Mouse (Mus musculus): Measurements from ENCODE around the gene Six5. TPM values are rescaled to one million over a fixed set of nuclear protein-coding genes. Genes with fewer than 3 reads are reported as not detected.

Six5 gene
- polyA plus RNA-seq, 1 experiment from 2014 or later, result 4.2 TPM

DNA sequence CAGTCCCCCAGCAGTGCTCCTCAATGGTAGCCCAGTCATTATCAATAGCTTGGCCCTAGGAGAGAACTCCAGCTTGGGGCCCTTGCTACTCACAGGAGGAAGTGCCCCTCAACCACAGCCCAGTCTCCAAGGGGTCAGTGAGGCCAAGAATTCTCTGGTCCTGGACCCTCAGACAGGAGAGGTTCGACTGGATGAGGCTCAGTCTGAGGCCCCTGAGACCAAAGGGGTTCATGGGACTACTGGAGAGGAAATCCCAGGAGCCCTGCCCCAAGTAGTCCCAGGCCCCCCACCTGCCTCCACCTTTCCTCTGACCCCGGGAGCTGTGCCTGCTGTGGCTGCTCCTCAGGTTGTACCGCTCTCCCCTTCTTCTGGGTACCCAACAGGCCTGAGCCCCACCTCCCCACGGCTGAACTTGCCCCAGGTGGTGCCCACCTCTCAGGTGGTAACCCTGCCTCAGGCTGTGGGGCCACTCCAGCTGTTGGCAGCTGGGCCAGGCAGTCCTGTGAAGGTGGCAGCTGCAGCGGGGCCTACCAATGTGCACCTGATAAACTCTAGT is 2.1 kb downstream of the Six5 start:
- WGBS, result 66% methylated on average over 5 of the region's 5 CpGs
- peaks cover 14% of the 10 kb centered on the region for H3K4me1 ChIP-seq (ENCODE audit: insufficient read depth, low read depth, low read length)
- no peaks in the 10 kb centered on the region for H3K36me3 ChIP-seq (ENCODE audit: insufficient read depth, low read length)
- H3K4me3 ChIP-seq (ENCODE audit: low read depth, low read length), result no peak overlapping the region
- no peak overlapping the region for H3K27ac ChIP-seq (ENCODE audit: low read length)
- H3K4me2 ChIP-seq (replicated peaks; ENCODE audit: low read depth, low read length), result peak overlapping the region; percentile 93
- H3K9ac ChIP-seq (replicated peaks; ENCODE audit: low read depth), result no peak overlapping the region
- DNase-seq (ENCODE audit: low spot score) (no peak), ATAC-seq (no peak)
- no peaks in the 10 kb centered on the region for H3K27me3 ChIP-seq (replicated peaks; ENCODE audit: insufficient read depth, low read length)
- no peaks in the 10 kb centered on the region for H3K9me3 ChIP-seq (ENCODE audit: low read length)
- TF ChIP-seq EP300 (IDR thresholded peaks at IDR 0.05) (no peak), CTCF (IDR thresholded peaks at IDR 0.05) (no peak)

DNA sequence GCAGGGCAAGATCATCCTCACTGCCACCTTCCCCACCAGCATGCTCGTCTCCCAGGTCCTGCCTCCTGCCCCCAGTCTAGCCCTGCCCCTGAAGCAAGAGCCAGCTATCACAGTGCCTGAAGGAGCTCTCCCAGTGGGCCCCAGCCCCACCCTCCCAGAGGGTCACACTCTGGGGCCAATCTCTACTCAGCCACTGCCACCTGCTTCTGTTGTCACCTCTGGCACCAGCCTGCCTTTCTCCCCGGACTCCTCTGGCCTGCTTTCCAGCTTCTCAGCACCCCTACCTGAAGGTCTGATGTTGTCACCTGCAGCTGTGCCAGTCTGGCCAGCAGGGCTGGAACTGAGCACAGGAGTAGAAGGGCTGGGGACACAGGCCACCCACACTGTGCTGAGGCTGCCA is 2.8 kb downstream of the Six5 start:
- no peak overlapping the region for H3K4me3 ChIP-seq (ENCODE audit: low read depth, low read length)
- DNase-seq (ENCODE audit: low spot score), result no peak
- TF ChIP-seq CTCF (IDR thresholded peaks at IDR 0.05) (no peak), EP300 (IDR thresholded peaks at IDR 0.05) (no peak)
- 63% methylated on average over 2 of the region's 2 CpGs for WGBS
- no peaks in the 10 kb centered on the region for H3K27me3 ChIP-seq (replicated peaks; ENCODE audit: insufficient read depth, low read length)
- no peak overlapping the region for H3K9ac ChIP-seq (replicated peaks; ENCODE audit: low read depth)
- peaks cover 14% of the 10 kb centered on the region for H3K4me1 ChIP-seq (ENCODE audit: insufficient read depth, low read depth, low read length)
- H3K4me2 ChIP-seq (replicated peaks; ENCODE audit: low read depth, low read length), result no peak overlapping the region
- no peak for ATAC-seq
- no peaks in the 10 kb centered on the region for H3K9me3 ChIP-seq (ENCODE audit: low read length)
- H3K36me3 ChIP-seq (ENCODE audit: insufficient read depth, low read length), result no peaks in the 10 kb centered on the region
- H3K27ac ChIP-seq (ENCODE audit: low read length), result no peak overlapping the region

DNA sequence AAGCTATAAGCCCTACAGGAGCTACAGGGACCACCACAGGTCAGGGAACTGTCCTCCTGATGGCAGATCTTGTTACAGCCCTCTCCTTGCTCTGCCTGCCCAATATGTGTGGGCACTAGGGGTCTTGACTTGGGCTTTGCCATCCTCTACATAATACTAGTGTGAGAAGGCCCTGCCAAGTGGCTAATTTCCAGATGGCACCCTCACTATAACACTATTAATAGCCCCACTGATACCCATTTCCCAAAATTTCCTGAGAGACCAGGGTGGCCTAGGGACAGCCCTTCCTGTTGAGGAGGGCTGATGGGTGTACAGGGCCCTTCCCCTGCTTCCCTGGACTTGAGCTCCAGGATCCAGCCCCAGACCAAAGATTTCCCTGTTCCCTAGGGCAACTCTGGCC is 3.5 kb downstream of the Six5 start:
- H3K9me3 ChIP-seq (ENCODE audit: low read length), result no peaks in the 10 kb centered on the region
- ATAC-seq (no peak), DNase-seq (ENCODE audit: low spot score) (no peak)
- no peaks in the 10 kb centered on the region for H3K36me3 ChIP-seq (ENCODE audit: insufficient read depth, low read length)
- no peak overlapping the region for H3K4me3 ChIP-seq (ENCODE audit: low read depth, low read length)
- no peak overlapping the region for H3K27ac ChIP-seq (ENCODE audit: low read length)
- TF ChIP-seq CTCF (IDR thresholded peaks at IDR 0.05), result no peak
- no peak overlapping the region for H3K4me2 ChIP-seq (replicated peaks; ENCODE audit: low read depth, low read length)
- peaks cover 12% of the 10 kb centered on the region for H3K4me1 ChIP-seq (ENCODE audit: insufficient read depth, low read depth, low read length)
- H3K9ac ChIP-seq (replicated peaks; ENCODE audit: low read depth), result no peak overlapping the region
- H3K27me3 ChIP-seq (replicated peaks; ENCODE audit: insufficient read depth, low read length), result no peaks in the 10 kb centered on the region

DNA sequence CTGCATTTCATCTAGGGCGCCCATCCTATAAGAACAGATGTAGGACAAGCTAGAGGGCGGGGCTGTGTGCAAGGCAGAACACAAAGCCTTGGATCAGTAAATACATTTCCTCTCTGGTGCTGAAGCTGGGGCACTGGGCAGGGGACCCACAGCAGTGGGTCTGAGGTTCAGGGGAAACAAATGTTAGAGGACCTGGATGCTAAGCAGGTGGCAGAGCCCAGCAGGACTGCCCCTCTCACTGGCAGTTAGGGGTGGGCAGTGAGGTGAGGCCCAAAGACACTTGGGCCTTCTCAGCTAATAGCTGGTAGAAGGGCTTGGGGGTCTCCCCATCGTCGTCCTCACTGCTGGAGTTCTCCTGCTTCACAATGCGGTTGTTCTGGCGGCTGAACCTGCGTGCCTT is 4.4 kb downstream of the Six5 start:
- H3K27me3 ChIP-seq (replicated peaks; ENCODE audit: insufficient read depth, low read length), result no peaks in the 10 kb centered on the region
- no peaks in the 10 kb centered on the region for H3K9me3 ChIP-seq (ENCODE audit: low read length)
- ATAC-seq, result no peak
- TF ChIP-seq EP300 (IDR thresholded peaks at IDR 0.05) (no peak), CTCF (IDR thresholded peaks at IDR 0.05) (no peak)
- H3K4me3 ChIP-seq (ENCODE audit: low read depth, low read length), result no peak overlapping the region
- no peak overlapping the region for H3K27ac ChIP-seq (ENCODE audit: low read length)
- WGBS, result 68% methylated on average over 7 of the region's 7 CpGs
- peaks cover 11% of the 10 kb centered on the region for H3K4me1 ChIP-seq (ENCODE audit: insufficient read depth, low read depth, low read length)
- no peak overlapping the region for H3K9ac ChIP-seq (replicated peaks; ENCODE audit: low read depth)
- DNase-seq (ENCODE audit: low spot score), result no peak
- no peaks in the 10 kb centered on the region for H3K36me3 ChIP-seq (ENCODE audit: insufficient read depth, low read length)
- H3K4me2 ChIP-seq (replicated peaks; ENCODE audit: low read depth, low read length), result no peak overlapping the region

DNA sequence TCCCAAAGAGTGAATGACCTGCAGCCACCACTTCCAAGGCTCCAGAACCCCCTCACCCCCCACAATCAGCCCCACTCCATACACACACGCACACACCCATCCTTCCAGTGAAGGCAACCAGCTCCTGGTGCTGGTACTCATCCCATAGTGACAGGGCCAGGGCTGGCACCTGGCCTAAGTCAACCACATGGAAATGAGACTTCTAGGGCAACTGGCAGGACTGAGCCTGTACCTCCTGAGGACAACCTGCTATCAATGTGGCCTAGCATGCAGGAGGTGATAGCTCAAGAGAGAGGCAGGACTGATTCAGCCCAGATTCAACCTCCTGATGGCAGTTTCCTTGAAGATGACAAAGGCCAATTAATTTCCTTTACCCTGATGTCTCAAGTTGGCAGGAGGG is 5.9 kb downstream of the Six5 start:
- no peak overlapping the region for H3K9ac ChIP-seq (replicated peaks; ENCODE audit: low read depth)
- H3K27me3 ChIP-seq (replicated peaks; ENCODE audit: insufficient read depth, low read length), result no peaks in the 10 kb centered on the region
- H3K4me2 ChIP-seq (replicated peaks; ENCODE audit: low read depth, low read length), result no peak overlapping the region
- H3K4me1 ChIP-seq (ENCODE audit: insufficient read depth, low read depth, low read length), result peaks cover 11% of the 10 kb centered on the region
- DNase-seq (ENCODE audit: low spot score) (no peak), ATAC-seq (no peak)
- H3K9me3 ChIP-seq (ENCODE audit: low read length), result no peaks in the 10 kb centered on the region
- TF ChIP-seq CTCF (IDR thresholded peaks at IDR 0.05), result no peak
- no peak for TF ChIP-seq EP300 (IDR thresholded peaks at IDR 0.05)
- H3K4me3 ChIP-seq (ENCODE audit: low read depth, low read length), result no peak overlapping the region
- WGBS, result 67% methylated on average over 1 of the region's 1 CpGs
- no peaks in the 10 kb centered on the region for H3K36me3 ChIP-seq (ENCODE audit: insufficient read depth, low read length)
- H3K27ac ChIP-seq (ENCODE audit: low read length), result no peak overlapping the region

DNA sequence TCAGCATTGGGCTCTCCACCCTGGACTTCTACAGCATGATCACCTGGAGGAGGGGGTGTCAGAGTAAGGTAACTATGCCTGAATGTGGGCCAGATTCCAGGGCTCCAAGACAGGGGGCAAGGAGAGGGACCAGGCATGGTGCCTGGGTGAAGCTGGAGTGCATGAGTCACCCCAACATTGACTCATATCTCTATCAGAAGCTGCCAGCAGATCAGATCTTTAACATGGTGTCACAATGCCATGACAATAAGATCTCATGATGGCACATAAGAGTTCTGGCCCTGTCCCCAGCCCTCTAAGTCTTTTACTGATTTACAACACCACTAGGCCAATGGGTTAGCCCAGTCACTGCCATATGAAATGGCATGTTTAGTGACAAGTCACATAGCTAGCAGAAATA is 9.3 kb downstream of the Six5 start:
- no peak for ATAC-seq
- Histone ChIP-seq H3K4me1 (ENCODE audit: insufficient read depth, low read depth, low read length) (no peaks in the 10 kb centered on the region), H3K9ac (replicated peaks; ENCODE audit: low read depth) (no peak overlapping the region), H3K4me3 (ENCODE audit: low read depth, low read length) (no peak overlapping the region), H3K27me3 (replicated peaks; ENCODE audit: insufficient read depth, low read length) (no peaks in the 10 kb centered on the region), H3K9me3 (ENCODE audit: low read length) (no peaks in the 10 kb centered on the region), H3K36me3 (ENCODE audit: insufficient read depth, low read length) (no peaks in the 10 kb centered on the region), H3K4me2 (replicated peaks; ENCODE audit: low read depth, low read length) (no peak overlapping the region), H3K27ac (ENCODE audit: low read length) (no peak overlapping the region)
- TF ChIP-seq CTCF (IDR thresholded peaks at IDR 0.05) (no peak), EP300 (IDR thresholded peaks at IDR 0.05) (no peak)
- DNase-seq (ENCODE audit: low spot score), result no peak

DNA sequence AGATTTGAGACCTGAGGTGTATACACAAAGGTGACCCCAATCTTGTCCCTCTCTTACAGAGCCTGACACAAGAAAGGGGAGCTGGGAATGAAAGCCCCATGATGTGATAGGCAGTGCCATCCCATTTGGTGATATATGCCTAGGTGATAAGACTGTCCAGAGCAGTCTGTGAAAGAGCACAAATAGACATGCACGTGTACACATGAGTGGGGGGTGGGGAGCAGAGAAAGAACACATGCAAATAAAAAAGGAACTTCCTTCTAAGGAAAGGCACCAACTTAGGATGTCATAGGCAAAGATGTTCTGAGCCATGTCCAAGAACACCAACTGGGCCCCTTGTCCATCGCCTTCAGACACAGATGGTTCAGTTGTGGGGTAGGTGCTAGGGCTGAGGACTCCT is 10.1 kb downstream of the Six5 start:
- no peak for ATAC-seq
- H3K27me3 ChIP-seq (replicated peaks; ENCODE audit: insufficient read depth, low read length), result no peaks in the 10 kb centered on the region
- no peak overlapping the region for H3K9ac ChIP-seq (replicated peaks; ENCODE audit: low read depth)
- TF ChIP-seq EP300 (IDR thresholded peaks at IDR 0.05), result no peak
- no peak for TF ChIP-seq CTCF (IDR thresholded peaks at IDR 0.05)
- H3K36me3 ChIP-seq (ENCODE audit: insufficient read depth, low read length), result no peaks in the 10 kb centered on the region
- no peaks in the 10 kb centered on the region for H3K9me3 ChIP-seq (ENCODE audit: low read length)
- no peak for DNase-seq (ENCODE audit: low spot score)
- 74% methylated on average over 2 of the region's 2 CpGs for WGBS
- H3K4me1 ChIP-seq (ENCODE audit: insufficient read depth, low read depth, low read length), result no peaks in the 10 kb centered on the region
- no peak overlapping the region for H3K4me3 ChIP-seq (ENCODE audit: low read depth, low read length)
- no peak overlapping the region for H3K27ac ChIP-seq (ENCODE audit: low read length)
- H3K4me2 ChIP-seq (replicated peaks; ENCODE audit: low read depth, low read length), result no peak overlapping the region

Data from lung, postnatal 0 days (tissue).